Mouse (Mus musculus): Measurements from ENCODE around the gene Tmc3. TPM values are rescaled to one million over a fixed set of nuclear protein-coding genes. Genes with fewer than 3 reads are reported as not detected.

Tmc3 gene
- total RNA-seq, 1 experiment: 0.80 TPM

GRCm38 (mm10) chr7:83640581-83640980 lies 55.9 kb downstream of the Tmc3 start:
- TF ChIP-seq ZNF384 (IDR thresholded peaks at IDR 0.05; ENCODE audit: low read depth, low read length): no peak
- TF ChIP-seq ZC3H11A (IDR thresholded peaks at IDR 0.05; ENCODE audit: borderline replicate concordance, low read depth, low read length): no peak
- no peak for TF ChIP-seq MAFK (IDR thresholded peaks at IDR 0.05; ENCODE audit: insufficient read depth, low read depth, low read length)
- TF ChIP-seq CHD2 (IDR thresholded peaks at IDR 0.05; ENCODE audit: low read depth, low read length): no peak
- no peak for TF ChIP-seq HCFC1 (IDR thresholded peaks at IDR 0.05; ENCODE audit: borderline replicate concordance, insufficient read depth, low read length)
- H3K36me3 ChIP-seq (ENCODE audit: control insufficient read depth, insufficient read depth, low read length, poor library complexity, severe bottlenecking): peaks cover 17% of the 10 kb centered on the region
- no peak overlapping the region for H3K4me3 ChIP-seq (ENCODE audit: insufficient read depth in 1 of 2, low read depth in 1 of 2, low read length in 2 of 2, poor library complexity in 1 of 2, severe bottlenecking in 1 of 2)
- H3K9ac ChIP-seq (ENCODE audit: insufficient read depth, low read depth, low read length, poor library complexity, severe bottlenecking): no peak overlapping the region
- H3K4me1 ChIP-seq (ENCODE audit: control insufficient read depth in 2 of 2, insufficient read depth in 2 of 2, low read length in 2 of 2, poor library complexity in 1 of 2): no peaks in the 10 kb centered on the region
- H3K9me3 ChIP-seq (ENCODE audit: control insufficient read depth, insufficient read depth, low read depth, low read length): no peaks in the 10 kb centered on the region
- no peak overlapping the region for H3K27ac ChIP-seq (ENCODE audit: insufficient read depth, low read depth, low read length, poor library complexity, severe bottlenecking)
- no peak for DNase-seq (ENCODE audit: low read depth, low spot score)
- in situ Hi-C loops (cut with MboI; ENCODE audit: low sequenced_read_pairs in 2 of 2, unreplicated experiment in 2 of 2): no loop called here

- Histone ChIP-seq H3K4me3 (ENCODE audit: insufficient read depth in 1 of 2, low read depth in 1 of 2, low read length in 2 of 2, poor library complexity in 1 of 2, severe bottlenecking in 1 of 2) (no peak overlapping the region), H3K4me1 (ENCODE audit: control insufficient read depth in 2 of 2, insufficient read depth in 2 of 2, low read length in 2 of 2, poor library complexity in 1 of 2) (no peaks in the 10 kb centered on the region), H3K36me3 (ENCODE audit: control insufficient read depth, insufficient read depth, low read length, poor library complexity, severe bottlenecking) (peaks cover 17% of the 10 kb centered on the region), H3K9ac (ENCODE audit: insufficient read depth, low read depth, low read length, poor library complexity, severe bottlenecking) (no peak overlapping the region), H3K9me3 (ENCODE audit: control insufficient read depth, insufficient read depth, low read depth, low read length) (no peaks in the 10 kb centered on the region), H3K27ac (ENCODE audit: insufficient read depth, low read depth, low read length, poor library complexity, severe bottlenecking) (no peak overlapping the region)
- no peak for TF ChIP-seq CHD2 (IDR thresholded peaks at IDR 0.05; ENCODE audit: low read depth, low read length)
- TF ChIP-seq ZNF384 (IDR thresholded peaks at IDR 0.05; ENCODE audit: low read depth, low read length): no peak
- TF ChIP-seq ZC3H11A (IDR thresholded peaks at IDR 0.05; ENCODE audit: borderline replicate concordance, low read depth, low read length): no peak
- TF ChIP-seq MAFK (IDR thresholded peaks at IDR 0.05; ENCODE audit: insufficient read depth, low read depth, low read length): no peak
- in situ Hi-C loops (cut with MboI; ENCODE audit: low sequenced_read_pairs in 2 of 2, unreplicated experiment in 2 of 2): no loop called here
- DNase-seq (ENCODE audit: low read depth, low spot score): no peak
These were observed 56.4 kb downstream of the Tmc3 start for GRCm38 (mm10) chr7:83641163-83641562.

GRCm38 (mm10) chr7:83643581-83643980 lies 58.9 kb downstream of the Tmc3 start:
- H3K9me3 ChIP-seq (ENCODE audit: control insufficient read depth, insufficient read depth, low read depth, low read length): no peaks in the 10 kb centered on the region
- no peak for TF ChIP-seq MAFK (IDR thresholded peaks at IDR 0.05; ENCODE audit: insufficient read depth, low read depth, low read length)
- no peak for TF ChIP-seq CHD2 (IDR thresholded peaks at IDR 0.05; ENCODE audit: low read depth, low read length)
- no peak for TF ChIP-seq ZC3H11A (IDR thresholded peaks at IDR 0.05; ENCODE audit: borderline replicate concordance, low read depth, low read length)
- no peak for TF ChIP-seq ZNF384 (IDR thresholded peaks at IDR 0.05; ENCODE audit: low read depth, low read length)
- peaks cover 8% of the 10 kb centered on the region for H3K36me3 ChIP-seq (ENCODE audit: control insufficient read depth, insufficient read depth, low read length, poor library complexity, severe bottlenecking)
- no peaks in the 10 kb centered on the region for H3K4me1 ChIP-seq (ENCODE audit: control insufficient read depth in 2 of 2, insufficient read depth in 2 of 2, low read length in 2 of 2, poor library complexity in 1 of 2)
- in situ Hi-C loops (cut with MboI; ENCODE audit: low sequenced_read_pairs in 2 of 2, unreplicated experiment in 2 of 2): no loop called here
- H3K27ac ChIP-seq (ENCODE audit: insufficient read depth, low read depth, low read length, poor library complexity, severe bottlenecking): no peak overlapping the region
- no peak for DNase-seq (ENCODE audit: low read depth, low spot score)
- no peak overlapping the region for H3K9ac ChIP-seq (ENCODE audit: insufficient read depth, low read depth, low read length, poor library complexity, severe bottlenecking)
- no peak overlapping the region for H3K4me3 ChIP-seq (ENCODE audit: insufficient read depth in 1 of 2, low read depth in 1 of 2, low read length in 2 of 2, poor library complexity in 1 of 2, severe bottlenecking in 1 of 2)

GRCm38 (mm10) chr7:83644761-83645160 lies 60.0 kb downstream of the Tmc3 start:
- peaks cover 6% of the 10 kb centered on the region for H3K36me3 ChIP-seq (ENCODE audit: control insufficient read depth, insufficient read depth, low read length, poor library complexity, severe bottlenecking)
- no peak for TF ChIP-seq HCFC1 (IDR thresholded peaks at IDR 0.05; ENCODE audit: borderline replicate concordance, insufficient read depth, low read length)
- no peak for TF ChIP-seq CHD2 (IDR thresholded peaks at IDR 0.05; ENCODE audit: low read depth, low read length)
- no peak for TF ChIP-seq ZNF384 (IDR thresholded peaks at IDR 0.05; ENCODE audit: low read depth, low read length)
- no peak for TF ChIP-seq ZC3H11A (IDR thresholded peaks at IDR 0.05; ENCODE audit: borderline replicate concordance, low read depth, low read length)
- no peak for TF ChIP-seq MAFK (IDR thresholded peaks at IDR 0.05; ENCODE audit: insufficient read depth, low read depth, low read length)
- in situ Hi-C loops (cut with MboI; ENCODE audit: low sequenced_read_pairs in 2 of 2, unreplicated experiment in 2 of 2): no loop called here
- H3K27ac ChIP-seq (ENCODE audit: insufficient read depth, low read depth, low read length, poor library complexity, severe bottlenecking): no peak overlapping the region
- H3K4me1 ChIP-seq (ENCODE audit: control insufficient read depth in 2 of 2, insufficient read depth in 2 of 2, low read length in 2 of 2, poor library complexity in 1 of 2): no peaks in the 10 kb centered on the region
- no peak for DNase-seq (ENCODE audit: low read depth, low spot score)
- no peak overlapping the region for H3K4me3 ChIP-seq (ENCODE audit: insufficient read depth in 1 of 2, low read depth in 1 of 2, low read length in 2 of 2, poor library complexity in 1 of 2, severe bottlenecking in 1 of 2)
- H3K9ac ChIP-seq (ENCODE audit: insufficient read depth, low read depth, low read length, poor library complexity, severe bottlenecking): no peak overlapping the region
- H3K9me3 ChIP-seq (ENCODE audit: control insufficient read depth, insufficient read depth, low read depth, low read length): no peaks in the 10 kb centered on the region

GRCm38 (mm10) chr7:83645476-83645875 lies 60.7 kb downstream of the Tmc3 start:
- H3K4me3 ChIP-seq (ENCODE audit: insufficient read depth in 1 of 2, low read depth in 1 of 2, low read length in 2 of 2, poor library complexity in 1 of 2, severe bottlenecking in 1 of 2): no peak overlapping the region
- no peaks in the 10 kb centered on the region for H3K9me3 ChIP-seq (ENCODE audit: control insufficient read depth, insufficient read depth, low read depth, low read length)
- no peak overlapping the region for H3K9ac ChIP-seq (ENCODE audit: insufficient read depth, low read depth, low read length, poor library complexity, severe bottlenecking)
- no peak for TF ChIP-seq ZC3H11A (IDR thresholded peaks at IDR 0.05; ENCODE audit: borderline replicate concordance, low read depth, low read length)
- TF ChIP-seq ZNF384 (IDR thresholded peaks at IDR 0.05; ENCODE audit: low read depth, low read length): no peak
- no peak for TF ChIP-seq HCFC1 (IDR thresholded peaks at IDR 0.05; ENCODE audit: borderline replicate concordance, insufficient read depth, low read length)
- TF ChIP-seq MAFK (IDR thresholded peaks at IDR 0.05; ENCODE audit: insufficient read depth, low read depth, low read length): no peak
- no peak for TF ChIP-seq CHD2 (IDR thresholded peaks at IDR 0.05; ENCODE audit: low read depth, low read length)
- in situ Hi-C loops (cut with MboI; ENCODE audit: low sequenced_read_pairs in 2 of 2, unreplicated experiment in 2 of 2): no loop called here
- H3K27ac ChIP-seq (ENCODE audit: insufficient read depth, low read depth, low read length, poor library complexity, severe bottlenecking): no peak overlapping the region
- no peak for DNase-seq (ENCODE audit: low read depth, low spot score)
- no peaks in the 10 kb centered on the region for H3K4me1 ChIP-seq (ENCODE audit: control insufficient read depth in 2 of 2, insufficient read depth in 2 of 2, low read length in 2 of 2, poor library complexity in 1 of 2)
- H3K36me3 ChIP-seq (ENCODE audit: control insufficient read depth, insufficient read depth, low read length, poor library complexity, severe bottlenecking): peaks cover 5% of the 10 kb centered on the region
